Comparison of ENCODE assay signal across 17 mouse cellular contexts in the genomic region with DNA sequence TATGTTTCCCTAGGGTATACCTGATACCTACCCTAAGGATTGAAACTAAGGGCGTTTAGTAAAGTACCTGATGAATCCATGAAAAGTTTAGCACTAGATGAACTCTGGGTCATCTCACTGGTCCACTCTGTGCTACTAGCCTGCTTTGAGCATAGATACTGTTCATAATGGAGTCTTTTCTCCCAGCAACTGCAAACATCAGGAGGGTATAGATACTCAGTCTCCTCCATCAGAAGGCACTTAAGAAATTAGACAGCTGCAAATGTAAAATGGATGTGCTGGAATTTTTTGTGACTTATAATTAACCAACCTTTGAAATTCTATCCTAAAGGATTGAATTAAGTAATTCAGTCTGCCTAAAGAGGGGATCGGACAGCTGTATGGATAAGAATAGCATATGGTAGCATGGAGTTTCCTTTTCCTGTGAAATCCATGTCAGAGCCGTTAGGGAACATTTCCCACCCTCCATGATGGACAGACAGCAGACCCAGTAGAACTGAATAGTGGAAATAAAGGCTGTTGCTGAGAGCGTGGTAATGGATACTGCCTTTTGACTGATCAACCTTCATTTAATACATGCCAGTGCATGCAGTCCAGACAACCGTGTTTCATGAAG.
"Had no signal": no experiment of that assay in that cellular context is flagged by ENCODE, and none has a peak within 500 bp of the region (broad histone marks: within the 10 kb centered on the region; RNA-seq: fewer than 3 reads in every experiment).

No protein-coding gene starts in this region.

- H3K4me3 ChIP-seq: lung, embryonic 15.5 days; megakaryocyte, embryonic 14.5 days; midbrain, embryonic 13.5 days; midbrain, embryonic 15.5 days; neural tube, embryonic 12.5 days; stomach, embryonic 15.5 days had no signal

- DNase-seq: lung, adult 18-20 months; lung, postnatal 14 days; lung, postnatal 36 days; right cerebral cortex, postnatal 14 days; thymus, adult 2 months; thymus, postnatal 25 days; thymus, postnatal 4 days had no signal

- H3K4me2 ChIP-seq: lung, embryonic 15.5 days; midbrain, embryonic 11.5 days; midbrain, embryonic 13.5 days; midbrain, embryonic 15.5 days; neural tube, embryonic 12.5 days; stomach, embryonic 15.5 days had no signal

- H3K36me3 ChIP-seq: lung, embryonic 15.5 days; midbrain, embryonic 13.5 days; midbrain, embryonic 15.5 days; neural tube, embryonic 12.5 days; stomach, embryonic 15.5 days had no signal

- H3K9me3 ChIP-seq: lung, embryonic 15.5 days; midbrain, embryonic 13.5 days; midbrain, embryonic 15.5 days; neural tube, embryonic 12.5 days; stomach, embryonic 15.5 days had no signal

- H3K4me1 ChIP-seq: lung, embryonic 15.5 days; megakaryocyte, embryonic 14.5 days; midbrain, embryonic 13.5 days; midbrain, embryonic 15.5 days; neural tube, embryonic 12.5 days; stomach, embryonic 15.5 days had no signal

- H3K27me3 ChIP-seq: lung, embryonic 15.5 days; megakaryocyte, embryonic 14.5 days; midbrain, embryonic 13.5 days; midbrain, embryonic 15.5 days; neural tube, embryonic 12.5 days; stomach, embryonic 15.5 days had no signal

- ATAC-seq: lung, postnatal 0 days; midbrain, embryonic 13.5 days; midbrain, embryonic 15.5 days had no signal

- H3K9ac ChIP-seq: lung, embryonic 15.5 days; midbrain, embryonic 13.5 days; midbrain, embryonic 15.5 days; neural tube, embryonic 12.5 days; stomach, embryonic 15.5 days had no signal

- H3K27ac ChIP-seq: lung, embryonic 15.5 days; macrophage; midbrain, embryonic 13.5 days; midbrain, embryonic 15.5 days; neural tube, embryonic 12.5 days; stomach, embryonic 15.5 days; stomach, postnatal 0 days had no signal
